Mouse (Mus musculus): ENCODE results near the gene Bcl2l13.
A peak's percentile ranks its signal among the peaks of the same experiment; 100 is the strongest.
"Not testable (repeated sequence)": the region's sequence is repeated elsewhere in the genome, so short reads cannot be mapped to it uniquely, and the experiment has no call there.

The Bcl2l13 gene

DNA sequence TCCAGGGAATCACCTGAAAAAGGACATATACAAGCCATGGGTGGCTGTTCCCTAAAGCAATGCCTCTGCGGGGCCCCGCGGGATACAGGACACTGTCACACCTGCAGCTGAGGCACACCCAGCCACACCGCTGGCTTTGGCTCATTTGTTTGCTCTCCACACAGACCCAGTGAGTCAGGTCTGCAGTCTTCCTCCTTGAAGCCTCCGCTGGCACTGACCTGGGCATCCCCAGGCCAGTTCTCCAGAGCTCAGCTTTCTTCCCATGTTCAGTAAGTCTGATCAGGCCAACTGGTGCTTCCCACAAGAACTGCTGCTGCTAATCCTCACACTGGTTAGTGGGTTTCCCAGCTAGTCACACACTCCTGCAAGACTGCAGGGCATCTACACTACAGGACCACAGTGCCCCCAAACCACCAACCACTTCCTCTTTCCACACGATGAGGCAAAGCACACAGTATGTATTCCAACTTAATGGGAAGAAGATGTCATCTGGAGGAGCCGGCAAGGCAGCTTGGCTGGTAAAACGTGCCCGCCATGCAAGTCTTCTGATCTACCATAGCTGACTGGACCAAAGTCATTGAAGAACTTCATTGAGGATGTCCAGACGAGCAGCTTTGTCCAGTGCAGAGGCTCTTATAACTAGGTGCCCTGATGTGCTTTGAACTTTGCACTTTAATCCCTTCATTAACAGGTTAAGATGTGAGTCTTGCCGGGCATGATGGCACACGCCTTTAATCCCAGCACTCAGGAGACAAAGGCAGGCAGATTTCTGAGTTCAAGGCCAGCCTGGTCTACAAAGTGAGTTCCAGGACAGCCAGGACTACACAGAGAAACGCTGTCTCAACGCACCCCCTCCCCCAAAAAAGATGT is 66.0 kb downstream of the Bcl2l13 start:
- DNase-seq (ENCODE audit: low spot score in 2 of 2): peak; percentile 63 to 64

DNA sequence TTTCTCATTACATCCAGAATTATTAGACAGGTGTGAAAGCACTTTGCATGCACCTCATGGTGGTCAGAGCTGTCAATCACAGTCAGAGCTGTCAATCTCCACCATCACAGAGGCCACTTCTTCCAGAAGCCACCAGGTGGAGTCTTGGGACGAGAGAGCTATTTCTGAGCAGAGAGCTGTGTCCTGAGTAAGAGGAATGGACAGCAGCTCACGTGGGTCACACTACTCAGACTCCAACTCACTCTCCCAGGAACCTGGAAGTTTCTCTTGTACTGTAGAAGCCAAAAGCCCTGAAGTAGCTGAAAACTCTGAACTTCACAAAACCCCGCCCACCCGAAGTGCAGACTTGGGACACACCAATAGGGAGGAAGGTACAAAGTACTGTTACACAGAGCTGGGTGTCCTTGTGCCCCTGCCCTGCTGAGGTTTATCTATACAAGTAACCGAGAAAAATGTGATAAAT is 67.5 kb downstream of the Bcl2l13 start:
- peak; percentile 25 to 39 for DNase-seq (ENCODE audit: low spot score in 2 of 2)

DNA sequence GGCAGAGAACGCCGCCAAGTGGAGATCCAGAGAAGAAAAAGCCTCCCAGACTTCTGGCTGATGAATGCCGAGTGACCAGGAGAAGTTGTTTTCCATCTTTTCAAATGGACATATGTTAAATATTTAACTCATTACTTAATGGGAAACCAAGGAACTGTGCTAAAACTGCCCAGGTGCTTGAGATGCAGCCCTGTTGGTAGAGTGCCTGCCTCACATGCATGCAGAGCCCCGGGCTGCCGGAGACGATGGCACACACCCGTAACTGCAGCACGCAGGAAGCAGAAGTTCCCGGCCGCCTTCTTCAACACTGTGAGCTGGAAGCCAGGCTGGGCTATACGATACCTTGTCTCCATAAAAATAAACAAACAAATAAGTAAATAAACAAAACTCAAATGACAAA is 67.9 kb downstream of the Bcl2l13 start:
- DNase-seq (ENCODE audit: low spot score in 2 of 2): no peak

DNA sequence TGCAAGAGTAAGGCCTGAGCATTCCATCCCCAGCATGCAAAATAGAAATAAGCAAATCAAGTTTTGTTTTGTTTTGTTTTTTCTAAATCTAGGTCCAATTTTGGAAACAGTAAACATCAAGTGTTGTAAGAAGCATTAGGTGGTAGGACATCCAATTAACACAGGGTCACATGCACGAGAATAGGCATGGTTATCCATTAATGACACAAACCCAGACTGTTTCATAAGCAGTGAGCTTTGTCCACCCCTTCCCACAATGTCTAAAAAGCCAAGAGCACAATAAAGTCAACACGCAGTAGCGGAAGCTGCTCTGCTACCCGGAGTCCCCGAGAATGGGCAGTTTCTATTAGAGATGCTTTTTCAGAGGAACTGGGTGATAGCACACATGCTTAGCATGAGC is 69.1 kb downstream of the Bcl2l13 start:
- DNase-seq (ENCODE audit: low spot score in 2 of 2): no peak

DNA sequence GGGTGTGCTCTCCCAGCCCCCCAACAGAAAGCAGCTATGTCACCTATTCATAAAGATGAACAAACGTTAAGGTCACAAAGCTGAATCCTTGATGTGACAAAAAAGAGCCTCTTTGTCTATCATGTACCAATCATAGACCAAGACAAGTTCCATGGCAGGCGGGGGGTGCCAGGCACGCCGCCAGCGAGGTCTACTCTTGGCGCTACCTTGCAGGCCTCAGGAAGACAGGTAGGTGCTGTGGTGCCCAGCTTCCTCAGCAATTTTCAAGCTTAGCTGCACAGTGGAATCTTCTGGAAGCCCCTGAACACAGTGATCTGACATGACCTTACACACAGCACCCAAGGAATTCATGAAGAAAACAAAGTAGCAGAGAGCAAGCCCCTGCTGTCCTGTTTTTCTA is 70.5 kb downstream of the Bcl2l13 start:
- no peak for DNase-seq (ENCODE audit: low spot score in 2 of 2)

DNA sequence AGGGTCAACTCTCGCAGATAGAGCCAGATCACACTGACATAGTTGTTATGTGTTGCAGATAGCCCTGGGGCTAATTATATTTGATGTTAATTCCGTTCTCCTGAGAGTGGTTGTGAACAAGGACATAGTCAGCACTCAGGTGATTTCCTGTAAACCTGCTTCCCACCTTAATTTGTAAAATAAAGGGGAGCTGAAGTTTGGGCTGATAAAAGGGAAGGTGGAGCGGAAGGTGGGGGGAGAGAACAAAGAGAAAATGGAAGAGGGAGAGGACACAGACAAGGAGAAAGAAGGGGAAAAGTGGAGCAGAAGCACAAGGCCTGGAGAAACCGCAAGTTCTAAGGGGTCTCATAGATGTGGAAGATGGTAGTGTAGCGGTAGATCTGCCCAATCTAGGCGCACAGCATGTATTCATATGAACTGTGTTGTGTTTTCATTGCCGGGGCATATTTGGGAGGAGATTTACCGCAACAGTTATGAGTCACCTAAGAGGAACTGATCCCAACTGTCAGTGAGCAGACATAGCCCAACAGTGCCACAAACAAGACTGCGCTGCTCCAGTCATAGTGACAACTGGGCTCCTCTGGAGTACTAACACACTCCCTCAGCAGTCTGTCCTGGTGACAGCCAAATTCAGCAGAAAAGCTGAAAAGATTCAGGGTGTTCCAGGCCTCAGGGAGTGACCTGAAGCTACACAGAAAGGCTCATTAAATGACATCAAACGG is 72.0 kb downstream of the Bcl2l13 start:
- not testable (repeated sequence) for DNase-seq (ENCODE audit: low spot score in 2 of 2)

DNA sequence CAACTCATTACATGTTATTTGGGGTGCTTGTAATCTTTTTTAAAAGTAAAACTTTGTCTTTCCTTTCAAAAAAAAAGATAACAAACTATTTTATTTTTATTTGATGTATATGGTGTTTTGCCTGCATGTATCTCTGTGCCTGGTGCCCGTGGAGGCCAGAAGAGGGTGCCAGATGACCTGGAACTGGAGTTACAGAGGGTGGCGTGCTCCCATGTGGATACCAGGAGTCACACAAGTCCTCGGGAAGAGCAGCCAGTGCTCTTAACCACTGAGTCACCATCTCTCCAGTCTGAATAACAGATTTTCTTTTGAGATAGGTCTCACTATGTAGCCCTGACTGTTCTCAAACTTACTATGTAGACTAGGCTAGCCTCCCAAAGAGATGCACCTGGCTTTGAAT is 73.5 kb downstream of the Bcl2l13 start:
- no peak for DNase-seq (ENCODE audit: low spot score in 2 of 2)

DNA sequence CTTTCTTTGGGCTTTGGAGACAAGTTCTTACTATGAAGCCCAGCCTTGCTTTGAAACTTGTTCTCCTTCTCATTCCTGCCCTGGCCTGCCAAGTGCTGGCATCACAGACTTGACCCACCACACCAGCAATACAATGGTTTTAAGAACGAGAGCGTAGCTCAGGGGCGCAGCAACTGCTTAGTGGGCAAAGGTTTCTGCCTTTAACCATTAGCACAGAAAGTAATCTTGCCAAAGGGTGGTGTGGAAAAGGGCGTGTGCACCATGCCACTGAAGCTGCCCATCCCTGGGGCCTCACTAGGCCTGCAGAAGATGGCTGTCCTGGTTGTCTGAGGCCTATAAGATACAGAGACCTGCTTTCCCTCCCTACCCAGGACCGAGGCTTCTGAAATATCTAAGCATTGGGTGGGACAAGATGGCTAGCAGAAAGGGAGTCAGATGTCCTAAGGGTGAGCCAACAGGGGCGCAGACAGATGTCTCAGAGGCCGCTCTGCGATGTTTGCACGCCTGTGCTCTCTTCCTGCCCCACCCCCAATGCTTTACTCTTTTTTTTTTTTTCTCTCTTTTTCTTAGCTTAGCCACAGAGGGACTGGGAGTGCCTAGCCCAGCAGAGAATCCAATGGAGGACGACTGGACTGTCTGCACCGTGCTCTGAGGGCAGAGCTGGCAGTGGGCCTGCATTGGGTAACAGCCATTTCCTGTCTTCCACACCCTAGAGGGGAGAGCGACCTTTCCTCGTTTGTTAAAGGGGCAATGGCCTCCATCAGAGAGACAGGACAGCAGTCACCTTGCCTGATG is 75.4 kb downstream of the Bcl2l13 start:
- DNase-seq (ENCODE audit: low spot score in 2 of 2): no peak

DNA sequence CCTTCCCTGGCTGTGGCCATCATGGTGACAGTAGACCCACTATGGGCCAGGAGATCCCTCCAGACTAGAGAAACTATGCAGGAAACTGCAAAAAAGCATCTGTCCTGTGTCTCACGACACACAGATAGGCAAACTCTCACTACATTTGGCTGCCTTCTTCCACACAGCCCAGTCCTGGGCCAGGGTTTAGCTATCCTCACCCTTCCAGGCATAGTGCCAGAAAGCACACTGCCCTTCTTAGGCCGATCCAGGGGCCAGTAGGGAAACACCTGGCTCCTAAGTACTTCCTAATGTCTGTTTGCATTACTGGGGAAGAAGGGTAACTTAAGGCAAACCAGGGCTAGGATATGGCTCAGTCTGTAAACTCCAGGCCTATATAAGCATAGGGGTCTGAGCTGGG is 76.9 kb downstream of the Bcl2l13 start:
- DNase-seq (ENCODE audit: low spot score in 2 of 2): no peak

DNA sequence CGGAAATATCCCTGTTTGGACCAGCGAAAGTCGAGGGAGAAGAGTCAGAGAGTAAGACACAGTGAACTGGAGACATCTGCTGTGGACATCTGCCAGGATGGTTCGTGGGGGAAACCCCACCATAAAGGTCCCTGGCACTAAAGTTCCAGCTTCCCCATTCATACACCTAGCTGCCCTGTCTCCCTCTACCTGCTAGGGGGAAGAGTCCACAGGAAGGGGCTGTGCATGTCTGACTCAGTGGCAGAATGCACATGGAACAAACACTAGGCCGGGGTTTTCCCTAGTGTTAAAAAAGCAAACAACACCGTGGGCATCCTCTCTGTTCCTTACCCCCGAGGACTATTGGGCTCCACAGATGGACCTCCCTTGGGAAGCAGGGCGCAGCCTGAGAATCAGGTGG is 77.8 kb downstream of the Bcl2l13 start:
- DNase-seq (ENCODE audit: low spot score in 2 of 2): peak; percentile 48 to 58

DNA sequence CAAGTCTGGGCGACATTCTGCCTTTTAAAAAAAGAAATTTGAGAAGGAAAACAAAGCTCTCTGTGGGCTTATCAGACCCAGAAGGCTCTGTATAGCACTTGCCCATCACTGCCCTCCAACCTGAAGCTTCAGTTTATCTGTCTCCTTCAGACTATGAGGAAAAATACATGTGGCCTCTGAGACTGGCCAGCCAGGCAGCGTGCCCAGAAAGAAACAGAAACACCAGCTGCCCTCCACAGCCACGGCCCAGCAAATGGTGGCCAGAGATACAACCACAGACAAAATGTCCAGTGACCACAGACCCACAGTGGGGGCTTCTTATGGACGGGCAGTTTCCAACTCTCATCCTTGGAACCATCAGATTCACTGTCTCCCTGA is 78.5 kb downstream of the Bcl2l13 start:
- DNase-seq (ENCODE audit: low spot score in 2 of 2): peak in 1 of 2 experiments; percentile 44

DNA sequence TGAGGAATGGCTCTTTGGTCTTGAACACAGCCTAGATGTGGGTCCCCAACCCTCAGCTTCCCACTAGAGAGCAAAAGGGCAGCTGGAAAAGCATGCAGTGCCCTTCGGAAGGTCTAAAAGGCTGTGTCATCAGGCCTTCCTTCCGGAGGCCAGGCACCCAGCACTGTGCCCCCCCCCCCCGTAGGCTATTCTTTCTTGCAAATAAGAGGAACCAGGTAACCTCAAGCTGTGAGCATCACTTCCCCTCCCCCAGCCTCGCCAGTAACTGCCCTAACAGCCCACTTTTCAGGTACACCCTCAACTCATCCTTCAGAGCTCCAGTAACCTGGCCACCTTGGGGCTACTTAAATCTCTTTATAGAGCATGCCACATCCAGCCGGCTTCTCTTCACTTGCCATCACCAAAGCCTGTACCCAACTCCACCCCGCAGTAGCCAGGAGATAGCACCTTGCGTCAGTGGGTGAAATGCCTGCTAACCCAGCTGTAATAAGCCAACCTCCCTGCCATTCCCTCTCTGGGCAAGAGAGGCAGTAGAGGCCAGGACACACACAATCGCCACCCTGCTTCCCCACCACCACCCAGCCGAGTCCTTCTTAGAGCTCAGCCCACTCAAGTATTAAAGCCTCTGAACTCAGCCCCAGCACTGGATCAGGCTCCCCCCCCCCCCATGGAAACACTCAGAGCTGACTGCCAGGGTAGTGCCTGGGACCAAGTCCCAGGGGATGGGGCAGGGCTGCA is 79.1 kb downstream of the Bcl2l13 start:
- peak; percentile 80 to 83 for DNase-seq (ENCODE audit: low spot score in 2 of 2)

DNA sequence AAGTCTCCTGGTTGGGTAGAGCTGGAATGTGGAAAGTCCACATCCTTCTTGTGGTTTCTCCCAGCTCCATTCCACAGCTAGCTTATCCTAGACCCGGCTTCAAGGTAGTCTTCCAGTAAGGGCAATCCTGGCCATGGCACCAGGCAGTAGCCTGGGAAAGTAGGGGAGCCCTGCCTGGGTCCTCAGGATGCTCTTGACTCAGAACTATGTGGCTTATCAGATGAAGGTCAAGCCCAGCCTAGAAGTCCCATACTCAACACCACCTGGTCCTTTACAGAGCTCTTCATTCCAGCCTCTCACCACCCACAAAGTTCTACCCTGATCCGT is 79.6 kb downstream of the Bcl2l13 start:
- DNase-seq (ENCODE audit: low spot score in 2 of 2): no peak

DNA sequence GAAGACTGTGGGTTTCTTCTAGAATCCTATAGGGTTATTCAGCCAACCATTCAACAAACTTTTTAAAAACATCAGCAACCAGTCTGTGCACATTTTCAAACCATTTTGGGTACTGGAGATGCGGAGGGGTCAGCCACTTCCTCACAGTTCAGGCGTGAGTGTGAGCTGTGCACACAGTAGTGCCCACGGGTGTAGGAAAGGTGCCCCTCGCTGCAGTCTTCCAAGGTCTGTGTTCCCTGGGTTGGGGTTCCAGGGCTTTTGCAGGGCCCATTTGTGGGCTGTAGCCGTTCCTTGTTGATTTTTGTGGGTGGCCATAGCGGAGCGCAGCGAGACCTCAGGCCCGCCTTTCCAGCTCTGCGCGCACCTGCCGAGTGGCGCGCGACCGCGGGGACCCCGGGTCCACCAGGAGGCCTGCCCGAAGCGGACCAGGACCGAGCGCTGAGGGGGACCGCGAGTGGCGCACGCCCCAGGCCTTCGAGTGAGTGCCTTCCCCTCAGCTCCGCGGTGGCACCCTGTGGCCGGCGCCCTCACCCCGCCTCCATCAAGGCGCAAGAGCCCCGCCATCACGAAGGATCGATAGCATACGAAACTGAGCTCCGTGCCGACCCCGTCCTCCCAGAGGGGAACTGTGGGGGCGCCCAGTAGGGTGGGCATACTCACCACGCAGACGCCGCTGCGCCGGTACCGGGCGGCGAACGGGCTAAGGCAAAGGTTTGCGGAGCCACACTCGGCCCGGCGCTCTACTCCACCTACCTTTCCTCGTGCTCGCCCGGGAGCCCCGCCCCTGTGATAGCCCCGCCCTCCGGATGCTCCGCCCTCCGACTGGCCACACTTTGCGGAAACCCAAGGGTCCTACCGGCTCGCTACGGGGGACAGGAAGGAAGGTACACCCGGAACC is 80.3 kb downstream of the Bcl2l13 start, which contains the start of gene Bid:
Bid (minus strand) TSS at position 780 of the 898 bp plus-strand sequence.
- peak; percentile 96 to 97 for DNase-seq (ENCODE audit: low spot score in 2 of 2)

DNA sequence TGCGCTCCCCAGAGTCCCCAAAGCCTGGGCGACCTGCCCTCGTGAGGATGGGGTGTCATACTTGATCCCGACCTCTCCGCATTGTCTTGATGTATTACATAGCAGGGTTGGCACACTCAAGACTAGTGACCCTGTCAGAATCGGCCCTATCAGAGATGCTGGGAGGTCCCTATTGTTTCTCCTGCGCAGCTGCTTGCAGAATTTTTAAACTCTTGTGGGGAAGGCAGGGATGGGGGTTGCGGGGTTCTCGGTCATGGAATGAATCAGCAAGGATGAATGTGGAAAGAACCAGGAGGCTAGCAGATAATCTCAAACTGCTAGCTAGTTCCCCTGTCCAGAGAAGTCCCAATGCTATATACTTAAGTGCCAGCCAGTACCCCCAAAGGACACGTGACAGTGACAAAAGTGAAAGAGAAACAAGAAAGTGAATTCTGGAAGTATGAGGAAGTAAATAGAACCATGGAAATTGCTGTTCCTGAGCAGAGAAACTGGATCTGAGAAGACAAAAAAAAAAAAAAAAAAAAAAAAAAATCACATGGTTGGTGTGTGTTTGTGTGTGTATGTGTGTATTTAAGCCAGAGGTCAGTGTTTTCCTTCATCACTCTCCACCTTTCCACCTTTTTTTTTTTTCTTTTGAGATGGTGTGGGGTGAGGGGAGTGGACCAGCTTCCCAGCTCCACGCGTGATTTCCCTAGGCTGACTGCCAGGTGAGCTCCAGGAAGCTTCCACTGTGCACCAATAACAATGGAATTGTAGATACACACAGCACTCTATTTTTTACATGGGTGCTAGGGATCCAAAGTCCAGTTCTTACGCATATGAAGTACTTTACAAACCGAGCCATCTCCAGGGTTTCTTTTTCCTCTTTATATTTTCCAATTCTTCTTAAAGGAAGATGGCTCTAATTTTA is 81.2 kb downstream of the Bcl2l13 start:
- peak; percentile 35 to 58 for DNase-seq (ENCODE audit: low spot score in 2 of 2)

DNA sequence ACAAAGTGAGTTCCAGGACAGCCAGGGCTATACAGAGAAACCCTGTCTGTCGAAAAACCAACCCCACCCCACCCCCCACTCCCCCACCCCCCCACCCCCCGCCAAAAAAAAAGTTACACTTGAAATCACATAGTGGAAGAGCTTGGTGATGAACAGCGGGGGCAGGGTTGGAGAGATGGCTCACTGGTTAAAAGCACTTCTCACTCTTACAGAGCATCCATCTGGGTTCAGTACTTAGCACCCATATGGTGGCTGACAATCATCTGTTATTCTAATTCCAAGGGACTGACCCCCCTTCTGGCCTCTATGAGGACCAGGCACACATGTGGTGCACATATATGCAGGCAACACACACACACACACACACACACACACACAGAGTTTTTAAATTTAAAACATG is 82.0 kb downstream of the Bcl2l13 start:
- DNase-seq (ENCODE audit: low spot score in 2 of 2): no peak

DNA sequence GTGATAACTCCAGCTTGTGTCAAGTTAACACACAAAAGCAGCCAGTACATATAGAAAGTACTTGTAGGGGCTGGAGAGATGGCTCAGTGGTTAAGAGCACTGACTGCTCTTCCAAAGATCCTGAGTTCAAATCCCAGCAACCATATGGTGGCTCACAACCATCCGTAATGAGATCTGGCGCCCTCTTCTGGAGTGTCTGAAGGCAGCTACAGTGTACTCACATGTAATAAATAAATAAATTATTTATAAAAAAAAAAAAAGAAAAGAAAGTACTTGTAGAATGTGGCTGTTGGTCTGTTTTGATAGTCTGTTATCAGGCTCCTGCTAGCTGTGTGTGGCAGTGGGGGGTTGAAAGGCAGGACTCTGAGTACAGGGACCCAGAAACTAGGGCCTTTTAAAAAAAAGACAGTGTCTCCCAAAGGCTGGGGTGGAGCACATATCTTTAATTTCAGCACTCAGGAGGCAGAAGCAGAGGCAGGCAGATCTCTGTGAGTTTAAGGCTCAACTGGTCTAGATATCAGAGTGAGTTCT is 88.8 kb downstream of the Bcl2l13 start:
- not testable (repeated sequence) for DNase-seq (ENCODE audit: low spot score in 2 of 2)

DNA sequence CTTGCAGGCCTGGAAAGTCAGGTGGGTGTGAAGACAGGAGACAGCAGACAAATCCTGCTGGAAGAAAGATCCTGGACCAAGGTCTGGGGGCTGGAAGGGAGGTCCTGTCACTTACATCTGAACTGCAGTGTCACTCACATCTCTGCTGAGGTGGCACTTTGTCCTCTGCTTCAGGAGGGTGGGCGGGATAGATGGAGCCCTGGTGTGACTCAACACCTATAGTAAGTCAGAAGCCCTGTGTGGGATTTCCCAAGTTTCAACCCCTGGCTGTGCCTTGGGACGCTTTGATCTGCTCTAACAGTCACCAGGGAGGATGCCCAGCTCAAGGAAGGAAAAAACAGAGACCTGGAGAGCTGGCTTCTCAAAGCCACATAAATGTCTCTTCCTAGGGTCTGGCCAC is 90.9 kb downstream of the Bcl2l13 start:
- no peak for DNase-seq (ENCODE audit: low spot score in 2 of 2)

DNA sequence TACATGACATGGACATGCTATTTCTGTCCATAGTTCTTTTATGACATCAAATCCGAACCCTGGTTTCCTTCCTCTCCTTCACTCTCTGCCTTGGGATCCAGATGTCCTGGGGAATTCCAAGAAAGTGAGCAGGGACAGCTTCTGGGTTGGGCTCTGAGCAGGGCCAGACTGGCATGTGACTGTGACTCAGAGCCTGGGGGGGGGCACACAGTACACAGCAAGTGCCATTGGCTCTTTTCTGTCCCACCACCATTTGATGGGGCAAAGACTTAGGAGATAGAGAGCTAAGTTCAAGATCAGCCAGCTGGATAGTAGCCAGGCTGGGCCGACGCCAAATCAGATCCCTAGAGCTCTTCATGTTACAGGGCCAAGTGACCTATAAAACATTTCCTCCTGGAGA is 91.8 kb downstream of the Bcl2l13 start:
- no peak for DNase-seq (ENCODE audit: low spot score in 2 of 2)

All from spleen, postnatal 36 days (tissue).